Mouse (Mus musculus): ENCODE data around the gene Zfp879.

The Zfp879 gene

DNA sequence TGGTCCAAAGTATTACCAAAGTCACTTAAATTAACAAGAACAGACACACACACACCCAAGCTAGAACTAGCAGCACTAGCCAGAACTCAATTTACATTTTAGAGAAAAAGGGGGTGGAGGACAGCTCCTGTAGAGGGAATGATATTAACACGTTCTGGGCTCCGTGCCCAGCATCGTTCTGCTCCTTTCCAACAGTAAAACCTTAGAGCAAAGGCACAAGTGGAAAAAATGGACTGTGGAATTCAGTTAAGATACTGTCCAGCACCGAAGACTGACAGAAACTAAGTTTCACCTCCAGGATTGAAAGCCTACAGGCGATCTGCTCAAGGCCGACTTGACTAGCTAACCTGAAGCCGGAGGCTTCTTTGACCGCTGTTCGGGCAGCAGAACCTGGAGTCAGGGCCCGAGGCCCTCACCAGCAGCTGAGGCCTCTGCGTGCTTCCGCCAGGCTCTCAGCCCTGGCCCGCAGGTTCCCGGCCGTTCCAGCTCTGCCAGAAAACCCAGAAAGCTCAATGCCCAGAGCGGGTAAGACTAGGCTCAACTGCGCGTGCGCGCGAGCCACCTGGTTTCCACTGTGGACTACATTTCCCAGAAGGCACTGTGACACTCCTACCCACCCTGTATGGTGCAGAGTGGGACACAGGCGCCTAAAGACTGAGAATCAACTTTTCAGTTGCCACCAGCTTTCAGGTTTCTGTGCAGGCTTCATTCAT is at the start of gene Zfp879:
Gene Zfp879 (minus strand): TSS at position 530 of the 713 bp plus-strand sequence.
- DNase-seq, result peak; percentile 95

DNA sequence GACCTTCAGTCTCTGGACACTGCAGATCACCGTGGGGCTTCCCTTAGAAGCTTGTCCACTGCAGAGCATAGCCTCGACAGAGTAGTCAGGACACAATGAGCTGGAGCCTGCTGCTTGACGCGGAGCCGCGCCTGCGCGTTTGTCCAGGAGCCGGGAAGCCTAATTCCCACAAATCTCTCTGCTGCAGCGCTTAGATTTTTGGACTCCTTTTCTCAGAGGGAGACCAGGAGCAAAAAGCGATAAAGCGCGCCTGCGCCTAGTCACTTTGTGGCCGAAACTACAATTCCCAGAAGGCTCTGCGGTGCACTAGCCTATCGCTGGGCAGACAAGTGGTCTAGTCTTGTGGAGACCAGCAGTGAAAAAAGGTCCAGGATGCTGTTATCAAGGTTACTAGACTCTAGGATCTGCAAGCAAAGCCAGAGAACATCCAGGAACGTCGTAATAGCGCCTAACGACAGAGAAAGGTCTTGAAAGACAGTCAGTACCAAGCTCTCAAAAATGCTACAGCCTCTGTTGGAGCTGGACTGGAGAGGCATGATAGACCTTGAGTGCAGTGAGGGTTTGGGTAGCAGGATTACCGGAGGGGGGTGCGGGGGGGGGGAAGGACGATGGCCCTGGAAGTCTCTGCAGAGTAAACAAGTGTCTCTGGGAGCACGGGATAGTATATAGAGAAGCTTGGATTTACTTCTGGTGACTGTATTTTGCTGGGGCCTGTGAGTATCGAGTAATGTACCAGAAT is 46.2 kb upstream of the Zfp879 start, which contains the start of gene Zfp454:
Gene Zfp454 (minus strand): TSS at position 262 of the 739 bp plus-strand sequence.
- peak; percentile 96 for DNase-seq

GRCm38 (mm10) chr11:50886933-50887293 is 45.6 kb upstream of the Zfp879 start:
- no peak for DNase-seq

GRCm38 (mm10) chr11:50886231-50886932 is 45.0 kb upstream of the Zfp879 start:
- DNase-seq, result no peak

GRCm38 (mm10) chr11:50883756-50884155 is 42.4 kb upstream of the Zfp879 start:
- DNase-seq, result no peak

GRCm38 (mm10) chr11:50878641-50879040 is 37.3 kb upstream of the Zfp879 start:
- no peak for DNase-seq

- DNase-seq, result no peak
These were observed 9.7 kb upstream of the Zfp879 start for GRCm38 (mm10) chr11:50850989-50851601.

DNA sequence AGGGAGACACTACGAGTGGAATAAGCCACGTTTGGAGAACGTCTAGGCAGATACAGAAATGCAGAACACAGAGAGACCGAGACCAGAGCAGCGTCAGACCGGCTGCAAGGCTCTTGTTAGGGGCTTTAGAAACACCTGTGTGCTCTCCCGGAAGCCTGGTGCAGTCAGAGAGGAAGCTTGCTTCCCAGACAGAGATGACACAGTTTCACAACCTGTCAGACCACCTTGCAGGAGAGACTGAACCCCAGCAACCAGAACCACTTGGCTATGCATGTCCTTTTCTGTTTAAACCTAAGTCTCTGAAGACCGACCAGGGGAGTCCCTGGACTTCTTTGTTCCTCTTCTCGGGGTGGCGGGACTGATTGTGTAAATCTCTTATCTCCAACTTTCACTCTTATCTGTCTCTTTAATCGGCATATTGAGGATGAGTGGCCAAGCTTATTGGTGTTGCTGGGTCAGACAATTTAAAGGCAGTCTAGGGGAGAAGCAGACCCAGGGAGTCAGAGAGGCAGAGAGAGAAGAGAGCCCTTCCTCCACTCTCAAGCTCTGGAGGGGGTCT is 8.9 kb upstream of the Zfp879 start, which contains the start of gene Grm6:
Gene Grm6 (plus strand): TSS at position 509 of the 559 bp plus-strand sequence.
- no peak for DNase-seq

DNA sequence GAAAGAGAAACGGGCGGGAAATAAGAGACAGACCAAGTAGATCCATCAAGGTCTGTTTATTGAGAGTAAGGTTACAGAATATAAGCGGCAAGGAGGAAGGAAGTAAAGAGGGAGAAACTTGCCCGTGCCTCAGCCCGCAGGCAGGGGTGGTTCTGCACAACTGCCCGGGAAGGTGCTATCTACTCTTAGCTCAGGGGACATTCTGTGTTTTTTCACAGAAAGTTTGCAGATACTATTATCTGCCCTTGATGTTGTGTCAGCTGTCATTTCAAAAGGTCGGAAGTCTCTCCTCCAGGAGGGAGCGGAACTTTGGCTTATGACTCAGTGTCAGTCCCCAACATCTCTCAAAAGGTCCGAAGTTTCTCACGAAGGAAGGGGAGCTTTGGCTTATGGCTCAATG is 8.0 kb upstream of the Zfp879 start:
- no peak for DNase-seq

GRCm38 (mm10) chr11:50848520-50849137 is 7.3 kb upstream of the Zfp879 start:
- DNase-seq, result no peak

- DNase-seq, result no peak
These were observed 5.7 kb upstream of the Zfp879 start for GRCm38 (mm10) chr11:50847047-50847446.

DNA sequence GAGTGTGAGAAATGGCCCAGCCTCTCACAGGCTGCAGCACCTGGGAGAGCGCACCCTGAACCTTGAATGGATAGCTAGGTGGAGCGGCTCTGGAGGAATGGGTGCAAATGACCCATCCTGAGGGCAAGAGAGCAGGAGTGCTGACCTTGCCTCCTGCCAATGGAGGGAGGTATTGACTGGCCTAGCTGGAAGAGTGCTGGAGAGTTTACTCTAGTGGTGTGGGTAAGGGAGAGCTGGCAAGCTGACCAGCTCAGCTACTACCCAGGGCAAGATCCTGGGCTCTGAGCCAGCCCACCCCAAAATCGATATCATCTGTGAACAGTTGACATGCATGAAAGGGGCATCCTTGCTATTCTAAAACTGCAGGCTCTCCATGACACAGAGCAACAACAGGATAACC is 4.6 kb upstream of the Zfp879 start:
- no peak for DNase-seq

DNA sequence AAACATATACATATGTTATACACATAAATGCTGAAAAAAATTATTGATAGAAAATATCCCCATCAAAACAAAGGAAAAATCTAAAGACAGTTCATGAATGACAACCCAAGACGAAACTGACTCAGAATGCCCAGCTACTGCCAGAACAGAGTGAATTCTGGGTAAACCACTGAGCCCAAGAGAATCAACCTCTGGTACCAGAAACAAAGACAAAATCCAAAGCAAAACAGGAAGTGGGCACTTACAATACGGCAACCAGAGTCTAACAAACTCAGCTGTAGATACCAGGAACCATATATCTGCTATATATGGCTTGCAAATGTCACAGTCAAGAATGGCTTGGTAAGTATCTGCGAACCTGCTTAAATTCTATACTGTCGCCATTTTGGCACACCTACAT is 5.6 kb downstream of the Zfp879 start:
- DNase-seq, result no peak

DNA sequence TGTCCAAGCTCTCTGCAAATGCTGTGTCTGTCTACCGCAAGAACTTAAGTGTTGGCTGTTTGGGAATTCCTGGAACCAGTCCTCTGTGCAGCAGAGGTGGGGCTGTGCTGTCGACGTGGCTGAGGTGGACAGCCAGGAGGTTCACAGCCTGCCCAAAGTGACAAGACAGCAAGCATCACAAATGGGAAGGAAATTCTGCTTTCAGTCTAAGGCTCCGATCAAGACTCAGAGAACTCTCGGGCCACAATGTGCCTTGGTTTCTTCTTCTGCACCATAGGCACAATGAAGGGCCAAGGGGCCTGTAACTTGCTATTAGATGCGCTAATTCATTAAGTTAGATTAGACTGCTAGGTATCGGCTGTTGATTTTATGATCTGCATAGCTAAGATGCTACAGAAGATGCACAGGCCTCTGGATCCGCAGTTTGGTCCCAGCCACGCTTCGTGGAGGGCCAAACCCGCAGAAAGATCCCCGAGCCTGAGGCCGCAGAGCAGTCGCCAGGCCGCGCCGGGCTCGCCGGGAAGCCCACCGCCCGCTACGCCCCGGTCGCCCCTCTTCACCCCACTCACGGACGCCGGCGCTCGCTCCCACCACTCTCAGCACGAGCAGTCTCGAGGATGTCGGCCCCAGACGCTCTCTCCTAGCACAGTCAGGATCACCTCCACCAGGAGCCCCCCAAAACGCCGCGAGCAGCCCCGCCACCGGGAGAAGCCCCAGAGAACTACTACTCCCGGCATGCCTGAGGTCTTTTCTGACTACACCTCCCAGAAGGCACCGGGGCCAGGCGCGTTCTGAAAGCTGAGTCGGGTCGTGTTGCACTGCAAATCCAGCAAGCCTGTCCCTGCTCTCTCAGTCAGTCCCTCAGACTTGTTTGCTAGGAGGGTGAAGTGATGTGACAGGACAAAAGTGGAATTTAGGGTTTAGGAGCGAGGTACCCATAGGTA is 14.1 kb downstream of the Zfp879 start, which contains the start of gene Zfp354c:
Gene Zfp354c (minus strand): TSS at position 715 of the 944 bp plus-strand sequence.
- DNase-seq, result peak; percentile 87

GRCm38 (mm10) chr11:50826214-50826613 is 15.1 kb downstream of the Zfp879 start:
- no peak for DNase-seq

- no peak for DNase-seq
These were observed 27.1 kb downstream of the Zfp879 start for GRCm38 (mm10) chr11:50814233-50814632.

GRCm38 (mm10) chr11:50798836-50799235 is 42.5 kb downstream of the Zfp879 start:
- no peak for DNase-seq

DNA sequence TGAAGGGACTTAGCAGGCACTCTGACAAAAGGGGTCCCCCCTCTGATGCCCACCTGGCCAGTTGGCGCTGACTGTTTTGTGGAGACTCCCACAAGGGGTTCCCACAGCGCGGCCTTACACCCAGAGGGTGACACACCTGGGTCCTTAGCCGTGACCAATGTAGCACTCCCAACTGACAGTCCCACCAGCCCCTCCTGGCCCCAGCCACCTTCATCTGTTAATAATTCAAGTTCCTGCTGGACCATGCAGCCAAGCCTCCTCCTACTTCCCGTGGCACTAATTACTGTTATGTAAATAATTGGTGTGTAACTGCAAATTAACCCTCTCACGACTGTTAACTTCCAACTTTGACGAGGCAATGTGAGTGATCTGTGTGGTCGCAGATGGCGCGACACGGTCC is 43.7 kb downstream of the Zfp879 start:
- no peak for DNase-seq

All from layer of hippocampus, adult 9-11 months (tissue).